Mouse (Mus musculus) layer of hippocampus, postnatal 10 days (tissue): ENCODE results near the gene Tango6. TPM values are rescaled to one million over a fixed set of nuclear protein-coding genes. Genes with fewer than 3 reads are reported as not detected.

Source experiments
- DNase-seq, 2 experiments: peaks; one replicate each; pipeline ENCODE4 v3.0.0; 2021; ENCODE audit warnings: low spot score in 2 of 2
- long read RNA-seq: library from polyadenylated mRNA; stranded (forward); transcript quantifications from one replicate; pipeline ENCODE4 v2.0.0, GENCODE M21; 2023
- total RNA-seq, 2 experiments: library from RNA; stranded (reverse); gene quantifications; 2 replicates each; pipeline ENCODE4 v1.2.3; 2021

The Tango6 gene
- 1 to 10 TPM; 7.5 to 8.1 TPM for total RNA-seq
- long read RNA-seq, full-length matches to known transcripts: 1 of 7 reads
- long read RNA-seq, partial matches to known transcripts: 2 of 7 reads
- long read RNA-seq, other reads (novel, unspliced or antisense): 4 of 7 reads

- DNase-seq: peak; percentile 91 to 94
These were observed at the start of gene Tango6 for GRCm38 (mm10) chr8:106682971-106683668. Tango6 (plus strand) TSS chr8:106683068.

GRCm38 (mm10) chr8:106633361-106634158 is 49.3 kb upstream of the Tango6 start:
- DNase-seq: no peak

GRCm38 (mm10) chr8:106635284-106635683 is 47.6 kb upstream of the Tango6 start:
- DNase-seq: no peak

- DNase-seq: no peak
These were observed 45.4 kb upstream of the Tango6 start for GRCm38 (mm10) chr8:106637446-106637845.

GRCm38 (mm10) chr8:106638768-106639295 is 44.0 kb upstream of the Tango6 start:
- DNase-seq: no peak

DNA sequence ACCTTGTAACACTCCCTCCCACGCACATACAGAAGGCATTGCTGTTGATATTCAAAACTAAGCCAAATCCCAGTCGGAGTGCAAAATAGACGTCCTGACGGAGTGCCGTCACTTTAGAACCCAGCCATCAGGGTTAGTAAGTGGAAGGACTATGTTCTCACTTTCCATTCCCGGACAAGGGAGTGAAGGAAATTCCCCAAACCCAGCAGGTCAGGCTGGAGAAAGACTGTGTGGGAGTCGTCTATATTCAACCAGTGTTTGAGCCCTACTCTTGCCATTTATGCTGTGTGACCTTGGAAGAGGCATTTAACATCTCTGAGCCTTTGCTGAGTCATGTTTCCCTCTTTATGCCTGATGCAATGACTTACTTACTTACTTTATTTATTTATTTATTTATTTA is 42.7 kb upstream of the Tango6 start:
- no peak for DNase-seq

- DNase-seq: no peak
These were observed 41.9 kb upstream of the Tango6 start for GRCm38 (mm10) chr8:106640921-106641320.

DNA sequence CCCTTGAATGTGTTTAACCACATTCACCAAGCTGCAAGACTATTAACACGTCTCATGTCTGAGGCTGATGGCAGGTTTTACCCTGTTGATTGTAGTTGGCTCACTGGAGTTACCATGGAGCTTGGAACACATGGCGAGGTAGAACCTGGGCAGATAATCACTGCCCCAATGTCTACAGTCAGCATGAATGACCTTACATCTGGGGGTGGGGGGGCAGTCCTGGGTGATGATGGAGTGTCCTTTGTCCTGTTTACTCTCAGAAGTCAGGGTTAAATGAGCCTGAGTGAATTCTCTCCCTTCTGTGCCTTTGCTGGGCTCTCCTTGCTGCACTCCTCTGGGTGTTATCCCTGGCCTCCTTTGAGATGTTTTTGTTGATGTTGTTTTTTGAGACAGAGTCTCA is 40.7 kb upstream of the Tango6 start:
- DNase-seq: no peak

DNA sequence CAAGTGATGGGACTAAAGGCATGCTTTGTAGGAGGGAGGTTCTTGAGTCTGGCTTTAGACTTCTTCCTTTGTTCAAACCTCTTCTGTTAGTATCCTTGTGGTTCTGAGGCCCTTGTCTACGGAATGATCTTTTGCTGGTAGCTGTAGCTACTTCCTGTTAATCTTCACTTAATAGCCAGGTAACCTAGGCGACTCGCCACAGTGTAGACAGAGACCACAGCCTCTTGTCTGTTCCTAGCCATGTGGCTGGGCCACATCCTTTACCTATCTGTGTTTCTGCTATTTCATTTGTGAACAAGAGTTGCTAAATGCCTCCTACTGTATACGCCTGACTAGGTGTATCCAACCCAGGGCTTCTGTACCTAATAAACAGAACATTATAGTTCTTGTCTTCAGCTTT is 39.8 kb upstream of the Tango6 start:
- DNase-seq: no peak

DNA sequence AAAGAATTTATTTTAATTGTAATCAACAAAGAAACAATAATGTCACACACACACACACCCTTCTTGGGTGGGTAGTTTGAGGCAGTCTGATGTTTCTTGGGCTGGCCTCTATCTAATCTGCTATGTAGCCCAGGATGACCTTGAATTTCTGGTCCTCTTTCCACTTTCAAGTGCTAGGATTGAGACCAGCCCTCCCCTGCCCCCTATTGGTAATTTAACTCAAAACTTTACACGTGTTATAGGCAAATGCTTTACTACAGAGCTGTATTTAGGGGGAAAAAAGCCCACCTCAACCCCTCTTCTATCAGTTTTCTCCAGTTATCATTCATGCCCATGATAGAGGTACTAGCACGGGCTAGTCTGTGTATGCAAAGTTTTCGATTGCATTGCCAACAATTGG is 37.9 kb upstream of the Tango6 start:
- DNase-seq: no peak

- DNase-seq: no peak
These were observed 36.7 kb upstream of the Tango6 start for GRCm38 (mm10) chr8:106646153-106646552.

GRCm38 (mm10) chr8:106646731-106647130 is 36.1 kb upstream of the Tango6 start:
- no peak for DNase-seq

- DNase-seq: peak; percentile 85
These were observed 35.5 kb upstream of the Tango6 start for GRCm38 (mm10) chr8:106647387-106647786.

DNA sequence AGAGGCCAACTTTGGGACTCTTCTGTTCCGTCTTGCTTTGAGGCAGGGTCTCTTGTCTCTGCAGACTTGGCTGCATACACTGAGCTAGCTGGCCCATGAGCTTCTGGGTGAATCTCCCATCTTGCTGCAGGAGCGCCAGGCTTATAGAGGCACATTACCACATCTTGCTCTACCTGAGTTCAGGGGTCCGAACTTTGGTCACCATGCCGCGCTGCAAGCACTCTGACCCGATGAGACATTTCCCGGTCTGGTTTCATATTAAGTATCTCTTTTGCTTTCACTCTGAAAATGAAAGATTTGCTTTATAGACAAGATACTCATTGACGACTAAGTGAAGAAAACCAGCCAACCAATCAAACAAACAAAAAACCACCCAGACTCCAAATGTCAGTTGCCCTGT is 34.4 kb upstream of the Tango6 start:
- DNase-seq: no peak

DNA sequence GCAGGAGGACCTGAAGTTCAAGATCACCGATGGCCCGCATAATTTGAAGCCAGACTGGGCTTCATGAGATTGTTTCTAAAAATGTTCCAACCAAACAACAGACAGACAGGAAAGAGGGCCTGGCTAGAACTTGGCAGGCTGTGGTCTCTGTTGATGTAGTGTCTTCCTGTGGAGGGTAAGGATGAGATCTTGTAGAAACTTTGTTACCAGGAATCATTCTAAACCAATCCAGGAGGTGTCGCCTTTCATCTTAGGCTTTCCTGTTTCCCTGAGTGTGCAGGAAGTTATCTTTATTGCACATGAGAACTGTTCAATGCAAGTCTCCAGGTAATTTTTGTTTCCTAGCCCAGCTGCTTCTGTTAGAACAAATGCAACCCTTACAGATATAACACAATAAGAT is 30.9 kb upstream of the Tango6 start:
- no peak for DNase-seq

- no peak for DNase-seq
These were observed 26.8 kb upstream of the Tango6 start for GRCm38 (mm10) chr8:106656046-106656445.

- no peak for DNase-seq
These were observed 10.1 kb upstream of the Tango6 start for GRCm38 (mm10) chr8:106672786-106673185.

GRCm38 (mm10) chr8:106674318-106674717 is 8.6 kb upstream of the Tango6 start:
- DNase-seq: no peak

GRCm38 (mm10) chr8:106674894-106675293 is 8.0 kb upstream of the Tango6 start:
- DNase-seq: no peak

- DNase-seq: no peak
These were observed 1.5 kb downstream of the Tango6 start for GRCm38 (mm10) chr8:106684387-106684786.

DNA sequence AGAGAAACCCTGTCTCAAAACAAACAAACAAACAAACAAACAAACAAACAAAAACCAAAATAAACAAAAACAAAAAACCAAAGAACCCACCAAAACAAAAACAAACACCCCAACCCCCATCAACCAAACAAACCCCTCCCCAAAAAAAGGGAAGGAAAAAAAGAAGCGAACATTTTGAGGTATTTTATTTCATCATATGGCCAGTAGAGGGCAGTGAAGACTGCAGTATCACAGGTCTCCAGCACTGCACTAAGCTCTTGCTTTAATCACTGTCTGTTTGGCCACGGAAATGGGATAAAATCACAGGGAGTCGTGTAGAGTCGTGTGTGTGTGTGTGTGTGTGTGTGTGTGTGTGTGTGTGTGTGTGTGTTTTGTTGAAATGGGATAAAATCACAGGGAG is 4.6 kb downstream of the Tango6 start:
- DNase-seq: no peak

DNA sequence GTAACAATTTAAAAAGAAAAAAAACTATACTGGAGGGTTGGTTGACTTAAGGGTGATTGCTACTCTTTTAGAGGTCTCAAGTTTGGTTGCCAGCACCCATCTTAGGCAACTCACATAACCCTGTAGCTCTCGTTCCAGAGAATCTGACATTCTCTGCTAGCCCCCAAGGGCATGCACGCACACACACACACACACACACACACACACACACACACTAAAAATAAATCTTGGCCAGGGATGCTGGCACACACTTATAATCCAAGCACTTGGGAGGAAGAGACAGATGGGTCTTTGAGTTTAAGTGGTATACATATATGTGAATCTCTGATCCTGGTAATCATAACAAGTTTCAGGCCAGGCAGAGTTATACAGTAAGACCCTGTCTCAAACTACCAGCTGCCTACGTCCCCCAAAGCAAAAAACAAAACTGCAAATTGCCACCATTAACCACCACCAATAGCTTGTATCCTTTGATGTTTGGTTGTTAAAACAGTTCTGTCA is 14.9 kb downstream of the Tango6 start:
- DNase-seq: no peak
